In the genomic region with DNA sequence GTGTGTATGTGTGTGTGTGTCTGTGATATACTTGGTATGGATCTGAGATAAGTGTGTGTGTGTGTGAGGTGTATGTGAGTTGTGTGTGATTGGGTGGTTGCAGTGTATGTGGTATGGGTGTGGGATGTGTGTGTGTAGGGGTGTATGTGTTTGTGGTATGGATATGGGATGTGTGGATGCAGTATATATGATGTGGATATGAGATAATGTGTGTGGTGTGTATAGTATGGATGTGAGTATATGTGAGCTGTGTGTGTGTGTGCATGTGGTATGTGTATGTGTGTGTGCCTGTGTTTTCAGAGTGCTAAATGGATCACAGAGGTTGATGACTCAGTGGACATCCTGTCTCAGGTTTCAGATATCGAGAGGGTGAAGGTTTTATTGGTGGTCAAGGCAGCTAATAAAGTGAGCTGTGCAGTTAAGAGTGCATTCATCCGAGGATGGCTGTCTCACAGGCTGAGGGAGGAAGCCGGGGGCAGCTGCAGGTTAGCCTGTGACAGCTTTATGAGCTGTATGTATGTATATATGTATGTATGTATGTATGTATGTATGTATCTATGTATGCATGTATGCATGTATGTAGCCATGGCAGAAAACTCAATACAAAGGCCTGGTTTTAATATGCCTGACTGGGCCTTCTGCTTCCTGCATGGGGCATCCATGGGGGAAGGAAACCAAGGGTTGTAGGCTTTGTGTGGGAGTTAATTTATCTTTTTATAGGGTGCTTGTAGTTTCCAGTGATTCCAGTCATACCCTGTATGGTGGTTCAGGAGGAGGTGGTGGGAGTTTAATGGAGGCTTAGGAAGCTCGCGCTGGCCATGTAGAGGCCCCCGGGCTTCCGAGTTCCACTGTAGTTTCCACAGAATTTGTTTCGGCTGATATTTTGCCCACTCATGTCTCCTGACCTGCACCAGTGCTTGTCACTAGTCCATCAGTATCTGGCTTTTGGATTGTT, we compare ENCODE assay signal across 24 mouse cellular contexts. TPM values are rescaled to one million over a fixed set of nuclear protein-coding genes. Genes with fewer than 3 reads are reported as not detected.
DNase-seq lines count a peak whose midpoint lies in the region; ATAC-seq and TF ChIP-seq lines count a peak whose summit lies in the region.
"Had no signal": no experiment of that assay in that cellular context is flagged by ENCODE, and none has a peak within 500 bp of the region (broad histone marks: within the 10 kb centered on the region; RNA-seq: fewer than 3 reads in every experiment).

No protein-coding gene starts in this region.

- no peak overlapping the region; the same call in 1 of the 2 replicates for H3K27ac ChIP-seq in kidney, embryonic 16.5 days (ENCODE audit: low read length)
- H3K27ac ChIP-seq in limb, embryonic 13.5 days, result peak overlapping the region; percentile 48; the same call in 1 of the 2 replicates
- H3K27ac ChIP-seq in intestine, embryonic 16.5 days (ENCODE audit: low read length), result no peak overlapping the region
- H3K27ac ChIP-seq: embryonic facial prominence, embryonic 15.5 days; forebrain, embryonic 10.5 days; gastrocnemius, adult 2 months; heart, embryonic 13.5 days; hindbrain, embryonic 15.5 days had no signal

- WGBS in kidney, embryonic 16.5 days, result 31% methylated on average over 8 of the region's 8 CpGs
- WGBS in limb, embryonic 13.5 days, result 37% methylated on average over 8 of the region's 8 CpGs
- 81% methylated on average over 8 of the region's 8 CpGs for WGBS in intestine, embryonic 16.5 days

- no peak overlapping the region for H3K4me2 ChIP-seq in kidney, embryonic 16.5 days (replicated peaks; ENCODE audit: low read depth, low read length)
- H3K4me2 ChIP-seq in limb, embryonic 13.5 days (replicated peaks), result no peak overlapping the region
- H3K4me2 ChIP-seq in intestine, embryonic 16.5 days (ENCODE audit: low read depth, low read length), result no peak overlapping the region
- H3K4me2 ChIP-seq: embryonic facial prominence, embryonic 15.5 days; heart, embryonic 13.5 days; hindbrain, embryonic 15.5 days had no signal

- no peak for TF ChIP-seq CTCF in E14TG2a.4 (conservative IDR thresholded peaks at IDR 0.05; ENCODE audit: low read length)

- no peak overlapping the region for H3K9ac ChIP-seq in kidney, embryonic 16.5 days (replicated peaks; ENCODE audit: low read length)
- no peak overlapping the region for H3K9ac ChIP-seq in limb, embryonic 13.5 days
- H3K9ac ChIP-seq in intestine, embryonic 16.5 days (ENCODE audit: low read depth, low read length), result no peak overlapping the region
- H3K9ac ChIP-seq: embryonic facial prominence, embryonic 15.5 days; heart, embryonic 13.5 days; hindbrain, embryonic 15.5 days had no signal

- ATAC-seq in kidney, embryonic 16.5 days (ENCODE audit: low FRiP score, low TSS enrichment), result peak; percentile 67
- ATAC-seq in limb, embryonic 13.5 days (ENCODE audit: low FRiP score, low read depth), result no peak
- no peak for ATAC-seq in intestine, embryonic 16.5 days
- ATAC-seq: activated CD4-positive, CD25-positive, alpha-beta regulatory T cell, adult 4 months; forebrain, embryonic 14.5 days; Patski had no signal

- no peak for DNase-seq in kidney, postnatal 36 days
- peak; percentile 32 for DNase-seq in 3T3-L1 (ENCODE audit: low read depth, low spot score)
- DNase-seq in thymus, postnatal 36 days, result no peak
- DNase-seq: adrenal gland, postnatal 25 days; B cell, adult 2 months; cerebellum, adult 18-20 months; cerebellum, adult 9-11 months; cerebellum, postnatal 36 days; gastrocnemius, adult 2 months; gastrocnemius, postnatal 25 days; heart, adult 11 months; heart, postnatal 36 days had no signal

- H3K9me3 ChIP-seq in kidney, embryonic 16.5 days (ENCODE audit: low read length), result no peaks in the 10 kb centered on the region; the same call in 1 of the 2 replicates
- peaks cover 42% of the 10 kb centered on the region for H3K9me3 ChIP-seq in E14TG2a.4 (ENCODE audit: low read length)
- H3K9me3 ChIP-seq in limb, embryonic 13.5 days, result no peaks in the 10 kb centered on the region
- 0 out of 2 replicates have a peak, but pooled peaks cover under 1% of the 10 kb centered on the region for H3K9me3 ChIP-seq in intestine, embryonic 16.5 days (ENCODE audit: control insufficient read depth, low read length)
- H3K9me3 ChIP-seq: embryonic facial prominence, embryonic 15.5 days; forebrain, embryonic 10.5 days; heart, embryonic 13.5 days; hindbrain, embryonic 15.5 days had no signal

- peaks cover 24% of the 10 kb centered on the region for H3K4me1 ChIP-seq in kidney, embryonic 16.5 days (ENCODE audit: insufficient read depth, low read length)
- peaks cover 20% of the 10 kb centered on the region for H3K4me1 ChIP-seq in E14TG2a.4 (replicated peaks; ENCODE audit: low read depth, low read length)
- peaks cover 22% of the 10 kb centered on the region for H3K4me1 ChIP-seq in limb, embryonic 13.5 days
- no peaks in the 10 kb centered on the region for H3K4me1 ChIP-seq in intestine, embryonic 16.5 days (ENCODE audit: control insufficient read depth, insufficient read depth, low read length)
- H3K4me1 ChIP-seq: embryonic facial prominence, embryonic 15.5 days; forebrain, embryonic 10.5 days had no signal

- no peak overlapping the region for H3K4me3 ChIP-seq in kidney, embryonic 16.5 days (ENCODE audit: low read length)
- 0 out of 2 replicates have a peak overlapping the region, but pooled peaks have one; percentile 48 for H3K4me3 ChIP-seq in E14TG2a.4 (replicated peaks; ENCODE audit: low read length)
- no peak overlapping the region for H3K4me3 ChIP-seq in limb, embryonic 13.5 days
- H3K4me3 ChIP-seq in intestine, embryonic 16.5 days (ENCODE audit: low read length), result no peak overlapping the region
- H3K4me3 ChIP-seq: embryonic facial prominence, embryonic 15.5 days; erythroblast, embryonic 14.5 days; forebrain, embryonic 10.5 days; gastrocnemius, adult 2 months; heart, embryonic 13.5 days; hindbrain, embryonic 15.5 days had no signal

- no peaks in the 10 kb centered on the region for H3K27me3 ChIP-seq in kidney, embryonic 16.5 days (ENCODE audit: insufficient read depth, low read length)
- H3K27me3 ChIP-seq in E14TG2a.4 (ENCODE audit: insufficient read depth, low read length), result peaks cover 8% of the 10 kb centered on the region
- H3K27me3 ChIP-seq in limb, embryonic 13.5 days, result no peaks in the 10 kb centered on the region
- no peaks in the 10 kb centered on the region for H3K27me3 ChIP-seq in intestine, embryonic 16.5 days (replicated peaks; ENCODE audit: control insufficient read depth, insufficient read depth, low read length)
- H3K27me3 ChIP-seq: embryonic facial prominence, embryonic 15.5 days; heart, embryonic 13.5 days; hindbrain, embryonic 15.5 days; Patski had no signal

- peaks cover 17% of the 10 kb centered on the region; the same call in 1 of the 2 replicates for H3K36me3 ChIP-seq in kidney, embryonic 16.5 days (ENCODE audit: insufficient read depth, low read length)
- no peaks in the 10 kb centered on the region for H3K36me3 ChIP-seq in E14TG2a.4 (ENCODE audit: insufficient read depth, low read length)
- peaks cover 28% of the 10 kb centered on the region for H3K36me3 ChIP-seq in limb, embryonic 13.5 days
- H3K36me3 ChIP-seq in intestine, embryonic 16.5 days (ENCODE audit: control insufficient read depth, insufficient read depth, low read length), result no peaks in the 10 kb centered on the region
- H3K36me3 ChIP-seq: forebrain, embryonic 10.5 days; hindbrain, embryonic 15.5 days had no signal

RNA-seq across cellular contexts. Expression of a gene that starts 14.3 kb away (rescaled TPM):
- 9.3 and 11.4 TPM in 2 replicates for polyA plus RNA-seq in kidney, embryonic 16.5 days (2015; fragmentation: Nextera tagmentation; extraction: Ambion mirVana)
- 12.0 and 13.3 TPM in 2 replicates for polyA plus RNA-seq in limb, embryonic 13.5 days (2015; fragmentation: Nextera tagmentation; extraction: Ambion mirVana)
- polyA plus RNA-seq in intestine, embryonic 16.5 days (2015; fragmentation: Nextera tagmentation; extraction: Ambion mirVana), result 1.5 and 1.7 TPM in 2 replicates
- polyA plus RNA-seq: activated CD4-positive, CD25-positive, alpha-beta regulatory T cell, adult 4 months; erythroblast, embryonic 14.5 days had no signal
